Mouse (Mus musculus) small intestine, adult 2 months (tissue): Measurements from ENCODE around the gene Lpp.

ENCODE experiments used
- CTCF ChIP-seq: fragments of 200-500 bp; IDR thresholded peaks from 2 replicates; pipeline ENCODE4 v1.5.1; 2012; ENCODE audit warnings: low read depth, mild to moderate bottlenecking, control low read depth, inconsistent platforms, low read length, moderate library complexity, mixed read lengths; ENCODE audit not compliant: insufficient replicate concordance, insufficient read length; ENCODE audit errors: extremely low read depth
- POLR2A ChIP-seq: fragments of 200-500 bp; IDR thresholded peaks from 2 replicates; pipeline ENCODE4 v1.6.1; 2012; ENCODE audit warnings: low read depth, mild to moderate bottlenecking, control low read depth, inconsistent platforms, low read length, moderate library complexity

GRCm38 (mm10) chr16:24881981-24882775 is 488.9 kb downstream of the Lpp start:
- TF ChIP-seq POLR2A (no peak), CTCF (no peak)
